Mouse (Mus musculus) left cerebral cortex, adult 9 months (tissue): ENCODE measurements at regions not wholly inside any gene's neighbourhood (a gene's known extent, or its start where the extent isn't known, plus 50 kb on each side); places are given as distances from the start of the nearest gene placed in this dataset.

Experiments
- DNase-seq, 2 experiments: peaks; one replicate each; pipeline ENCODE4 v3.0.0; 2022; ENCODE audit warnings: low spot score in 2 of 2

DNA sequence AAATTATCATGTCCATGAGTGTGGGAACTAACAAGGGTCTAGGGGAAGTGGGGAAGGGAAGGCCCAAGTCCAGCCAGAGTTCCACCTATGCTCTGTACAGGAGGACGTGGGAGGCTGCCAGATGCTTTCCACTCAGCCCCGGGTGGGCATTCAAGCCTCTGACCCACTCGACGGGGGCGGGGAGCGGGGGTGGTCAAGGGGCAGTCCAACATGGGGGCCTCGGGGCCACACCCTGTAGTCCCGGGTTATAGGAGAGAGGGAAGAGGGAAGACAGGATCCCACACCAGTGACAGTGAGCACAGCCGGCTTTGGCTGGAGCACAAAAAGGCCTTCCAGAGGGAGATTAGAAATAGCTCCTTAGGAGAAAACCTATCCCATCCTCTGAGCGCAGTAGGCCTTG is 283.1 kb upstream of the Ddi1 start:
- DNase-seq: no peak

DNA sequence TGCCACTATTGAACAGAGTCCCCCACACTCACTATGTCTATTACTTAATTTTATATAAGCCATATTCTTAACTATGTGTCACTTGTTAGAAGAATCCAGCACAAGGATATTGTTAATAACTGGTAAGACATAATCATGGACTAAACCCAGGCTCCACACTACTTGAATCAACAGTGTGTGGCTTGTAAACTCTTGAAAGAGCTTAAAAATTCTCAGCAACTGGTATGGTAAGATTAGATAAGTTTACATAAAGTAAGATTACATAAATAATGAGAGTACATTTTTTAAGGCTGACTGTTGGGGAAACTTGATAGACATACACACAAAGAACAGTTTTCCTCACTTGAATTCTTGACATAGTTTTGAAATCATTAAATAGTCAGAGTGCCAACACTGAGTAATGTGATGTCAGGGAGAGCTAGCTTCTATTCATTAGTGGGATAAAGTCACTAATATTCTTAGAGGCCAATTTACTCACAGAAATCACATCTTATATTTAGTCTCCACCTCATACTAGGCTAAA is 270.6 kb upstream of the Ddi1 start:
- no peak for DNase-seq

DNA sequence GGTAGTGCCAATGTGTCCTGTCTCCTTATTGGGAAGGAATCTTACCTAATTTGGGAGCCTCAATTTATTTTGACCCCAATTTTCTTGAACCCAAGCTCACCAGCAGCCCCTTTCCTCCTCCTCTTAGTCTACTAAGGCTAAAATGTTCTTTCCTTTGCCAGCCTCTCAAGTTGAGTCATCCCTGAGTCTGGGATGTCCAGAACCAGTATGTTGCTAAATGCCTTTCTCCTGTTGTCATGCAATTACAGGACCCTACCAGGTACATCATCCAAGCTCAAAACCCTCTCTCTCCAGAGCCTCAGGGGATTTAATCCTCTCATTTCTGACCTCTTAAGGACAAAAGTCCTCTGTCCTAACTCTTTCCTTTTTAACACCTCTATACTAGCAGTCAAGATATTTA is 259.2 kb upstream of the Ddi1 start:
- DNase-seq: no peak

DNA sequence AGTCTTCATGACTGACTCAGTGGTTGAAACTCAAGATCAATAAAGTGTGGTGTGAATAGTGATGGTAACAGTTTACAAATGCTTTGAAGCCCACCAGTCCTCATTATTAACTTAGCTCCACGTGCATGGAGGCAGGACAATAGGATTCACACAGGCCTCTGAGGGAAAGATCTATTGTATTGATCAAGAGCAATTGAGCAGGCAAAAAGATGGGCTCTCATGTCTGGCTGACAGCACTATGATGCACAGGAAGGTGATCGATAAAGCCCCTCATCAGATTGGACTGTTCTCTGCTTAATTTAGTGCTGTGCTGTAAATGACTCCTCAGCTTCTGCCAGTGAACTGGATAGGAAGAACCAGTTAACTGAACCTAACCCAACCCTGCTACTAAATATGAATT is 247.5 kb upstream of the Ddi1 start:
- no peak for DNase-seq

DNA sequence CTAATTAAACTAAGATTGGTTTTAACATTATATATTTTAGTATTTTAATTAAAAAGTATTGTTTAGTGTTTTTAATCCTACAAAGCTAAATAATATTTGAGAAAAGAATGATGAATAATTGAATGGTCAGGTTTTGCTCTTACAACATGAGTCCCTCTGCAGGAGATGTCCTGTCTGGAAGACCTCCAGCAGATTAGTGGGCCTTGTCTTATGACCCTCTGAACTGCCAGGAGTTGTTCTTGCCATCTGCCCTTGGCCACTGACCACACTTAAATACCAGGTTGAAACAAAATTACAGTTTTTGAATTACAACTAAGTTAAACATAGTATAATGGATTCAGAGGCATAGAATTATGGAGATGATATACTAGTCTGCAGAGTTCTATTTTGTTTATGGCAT is 228.1 kb upstream of the Ddi1 start:
- DNase-seq: no peak

DNA sequence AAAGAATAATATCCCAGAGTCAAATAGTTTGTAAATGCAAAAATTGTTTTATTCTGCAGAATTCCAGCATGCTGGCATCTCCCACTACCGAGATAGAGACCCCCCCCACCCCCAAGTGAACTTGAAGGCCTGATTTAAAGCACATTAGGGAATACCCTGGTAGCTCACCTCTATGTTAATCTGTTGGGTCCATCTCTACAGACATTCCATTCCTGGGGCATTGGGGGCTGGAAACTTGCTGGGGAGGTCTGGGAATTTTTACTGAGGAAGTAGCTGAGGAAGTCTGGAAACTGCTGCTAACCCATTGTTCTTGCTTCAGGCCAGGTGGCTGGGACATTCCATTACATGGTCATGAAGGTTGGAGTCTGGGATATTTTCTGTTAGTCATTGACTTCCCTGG is 210.8 kb upstream of the Ddi1 start:
- no peak for DNase-seq

DNA sequence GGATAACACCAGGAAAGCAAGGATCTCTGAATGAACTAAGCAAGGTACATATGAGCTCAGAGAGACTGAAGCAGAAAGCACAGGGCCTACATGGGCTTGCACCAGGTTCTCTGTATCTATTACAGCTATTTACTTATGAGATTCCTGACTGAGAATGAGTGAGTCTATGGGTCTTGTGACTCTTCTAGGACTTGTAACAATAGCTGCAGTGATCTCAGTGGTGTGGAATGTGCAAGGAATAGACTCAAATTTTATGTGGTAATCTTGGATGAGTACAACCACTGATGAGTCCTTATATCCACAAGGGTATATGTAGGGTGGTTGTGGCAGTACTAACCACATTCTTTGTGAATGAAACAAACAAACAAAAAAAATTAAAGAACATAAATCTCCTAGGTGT is 184.9 kb upstream of the Ddi1 start:
- no peak for DNase-seq

DNA sequence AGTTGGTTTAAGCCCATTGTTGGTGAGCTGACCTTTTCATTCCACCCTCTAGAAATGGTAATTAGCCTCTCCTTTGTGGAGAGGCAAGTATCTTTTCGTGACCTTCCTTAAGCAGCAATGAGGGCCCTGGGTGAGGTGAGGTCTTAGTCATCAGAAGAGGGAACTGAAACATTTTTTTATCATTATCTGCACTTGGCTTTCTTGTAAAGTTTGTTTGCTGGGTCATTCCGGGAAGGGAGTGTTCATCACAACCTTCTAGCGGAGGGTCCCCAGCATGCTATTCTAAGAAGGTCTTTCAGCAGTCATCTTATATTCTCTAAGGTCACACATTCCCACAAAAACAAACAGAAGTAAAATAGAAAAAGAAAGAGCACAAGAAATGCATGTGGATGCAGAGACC is 165.6 kb upstream of the Ddi1 start:
- no peak for DNase-seq

DNA sequence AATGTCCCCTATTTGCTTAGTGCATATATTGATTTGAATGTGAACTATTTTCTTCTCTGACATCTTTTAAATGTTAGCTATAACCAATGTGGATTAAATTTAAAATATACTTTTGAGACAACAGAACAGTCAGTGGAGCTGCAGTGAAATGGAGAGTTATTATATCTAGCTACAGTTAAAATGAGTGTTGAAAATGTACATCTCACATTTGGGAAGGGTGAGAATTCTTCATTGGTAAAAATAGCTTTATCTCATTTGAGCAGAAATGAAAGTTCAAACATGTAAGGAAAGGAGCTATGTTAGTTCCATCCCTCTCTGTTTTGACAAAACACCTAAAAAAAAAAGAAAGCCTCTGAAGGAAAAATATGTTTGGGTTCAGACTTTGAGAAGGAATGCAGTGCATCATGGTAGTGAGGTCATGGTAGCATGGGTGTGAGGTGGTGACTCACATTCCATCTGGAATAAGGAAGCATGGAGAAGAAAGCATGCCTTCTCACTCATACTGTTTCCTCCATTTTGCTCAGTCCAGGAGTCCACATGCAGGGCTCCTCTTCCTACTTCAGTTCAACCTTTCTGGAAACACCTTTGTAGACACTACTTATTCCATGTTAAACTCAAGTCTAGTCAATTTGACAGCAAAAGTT is 164.3 kb upstream of the Ddi1 start:
- DNase-seq: peak; percentile 0 to 2

DNA sequence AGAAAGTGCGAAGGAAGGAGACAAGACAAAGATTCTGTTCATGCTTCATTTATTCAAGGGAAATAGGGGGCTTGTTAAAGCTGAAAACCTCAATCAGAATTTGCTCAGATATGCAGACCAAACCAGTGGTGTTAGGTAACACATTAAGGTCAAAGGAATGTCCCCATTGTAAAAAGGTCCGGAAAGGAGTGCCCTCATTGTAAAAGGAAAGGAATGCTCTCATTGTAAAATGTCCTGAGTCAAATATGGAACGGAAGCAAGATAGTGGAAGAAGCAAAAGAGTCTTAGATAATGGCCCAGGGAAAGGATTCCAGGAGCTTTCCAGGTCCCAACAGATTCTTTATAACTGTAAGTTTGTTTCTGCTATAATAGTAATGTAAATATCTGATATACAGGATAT is 161.2 kb upstream of the Ddi1 start:
- DNase-seq: no peak

DNA sequence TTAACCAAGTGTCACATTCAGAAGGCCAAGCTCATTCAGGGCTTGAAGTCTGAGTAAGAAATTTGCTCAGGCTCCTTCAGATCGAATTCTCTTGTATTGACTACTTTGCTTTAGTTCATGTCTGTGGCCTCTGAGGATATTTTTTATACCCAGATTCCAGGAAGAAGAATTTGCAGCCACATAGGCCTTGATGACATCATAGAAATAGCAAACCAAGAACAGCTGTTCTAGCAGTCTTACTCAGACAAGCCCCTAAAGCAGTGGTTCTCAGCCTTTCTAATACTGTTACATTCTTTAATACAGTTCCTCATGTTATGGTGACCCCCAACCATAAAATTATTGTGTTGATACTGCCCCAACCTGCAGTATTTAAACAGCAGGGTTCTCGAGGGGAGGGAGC is 160.8 kb upstream of the Ddi1 start:
- DNase-seq: no peak
